Comparison of ENCODE assay signal across 10 mouse cellular contexts in genomic region chr2:157059166-157059565, GRCm38 (mm10). TPM values are rescaled to one million over a fixed set of nuclear protein-coding genes. Genes with fewer than 3 reads are reported as not detected.
DNase-seq lines count a peak whose midpoint lies in the region; ATAC-seq and TF ChIP-seq lines count a peak whose summit lies in the region.
"Had no signal": no experiment of that assay in that cellular context is flagged by ENCODE, and none has a peak within 500 bp of the region (broad histone marks: within the 10 kb centered on the region; RNA-seq: fewer than 3 reads in every experiment).

No protein-coding gene starts in this region.

- no peak overlapping the region for H3K4me2 ChIP-seq in heart, embryonic 16.5 days (ENCODE audit: low read depth, low read length)

- no peak for ATAC-seq in heart, embryonic 16.5 days (replicated peaks; ENCODE audit: extremely low read depth, insufficient read depth, low FRiP score)
- no peak for ATAC-seq in activated CD4-positive, CD25-positive, alpha-beta regulatory T cell, adult 4 months

- no peak for TF ChIP-seq POLR2A in ES-Bruce4 (IDR thresholded peaks at IDR 0.05; ENCODE audit: insufficient read depth, low read length)

- no peak for TF ChIP-seq CTCF in ES-Bruce4 (IDR thresholded peaks at IDR 0.05; ENCODE audit: low read depth, low read length)

- DNase-seq in cerebellum, postnatal 25 days = peak; percentile 56 to 61
- no peak for DNase-seq in cerebellum, adult 11 months
- DNase-seq in midbrain, embryonic 10.5 days (ENCODE audit: low spot score) = no peak
- no peak for DNase-seq in spleen, postnatal 4 days (ENCODE audit: low spot score in 2 of 2)
- DNase-seq in right cerebral cortex, postnatal 36 days (ENCODE audit: low spot score in 2 of 2) = no peak
- DNase-seq: B cell, adult 2 months had no signal

- H3K4me3 ChIP-seq in ES-Bruce4 (ENCODE audit: low read depth, low read length) = peak overlapping the region; percentile 53
- H3K4me3 ChIP-seq in heart, embryonic 16.5 days (ENCODE audit: low read length) = no peak overlapping the region
- peak overlapping the region; percentile 42; the same call in 1 of the 2 replicates for H3K4me3 ChIP-seq in midbrain, embryonic 10.5 days

- no peaks in the 10 kb centered on the region for H3K36me3 ChIP-seq in ES-Bruce4 (ENCODE audit: control insufficient read depth, insufficient read depth, low read length, poor library complexity, severe bottlenecking)
- H3K36me3 ChIP-seq in heart, embryonic 16.5 days (ENCODE audit: control insufficient read depth, insufficient read depth) = peaks cover 6% of the 10 kb centered on the region; the same call in 1 of the 2 replicates
- H3K36me3 ChIP-seq in midbrain, embryonic 10.5 days = peaks cover 72% of the 10 kb centered on the region

- no peaks in the 10 kb centered on the region for H3K27me3 ChIP-seq in ES-Bruce4 (ENCODE audit: control insufficient read depth, insufficient read depth, low read length, poor library complexity, severe bottlenecking)
- no peaks in the 10 kb centered on the region for H3K27me3 ChIP-seq in heart, embryonic 16.5 days (ENCODE audit: control insufficient read depth, insufficient read depth, low read length)
- H3K27me3 ChIP-seq in midbrain, embryonic 10.5 days (ENCODE audit: low read depth, poor library complexity, severe bottlenecking) = no peaks in the 10 kb centered on the region

- peak overlapping the region; percentile 54 for H3K27ac ChIP-seq in ES-Bruce4 (ENCODE audit: insufficient read depth, low read length)
- H3K27ac ChIP-seq in heart, embryonic 16.5 days (ENCODE audit: low read length) = peak overlapping the region; percentile 76
- peak overlapping the region; percentile 90 for H3K27ac ChIP-seq in midbrain, embryonic 10.5 days (replicated peaks)

- no peaks in the 10 kb centered on the region for H3K9me3 ChIP-seq in ES-Bruce4 (replicated peaks; ENCODE audit: control insufficient read depth, insufficient read depth, low read length, poor library complexity, severe bottlenecking)
- no peaks in the 10 kb centered on the region for H3K9me3 ChIP-seq in heart, embryonic 16.5 days (replicated peaks; ENCODE audit: control insufficient read depth, low read length)
- H3K9me3 ChIP-seq in midbrain, embryonic 10.5 days (replicated peaks) = no peaks in the 10 kb centered on the region

- peaks cover 7% of the 10 kb centered on the region for H3K4me1 ChIP-seq in ES-Bruce4 (ENCODE audit: control insufficient read depth, insufficient read depth, low read length)
- peaks cover 43% of the 10 kb centered on the region for H3K4me1 ChIP-seq in heart, embryonic 16.5 days (ENCODE audit: control insufficient read depth, insufficient read depth, low read length)
- H3K4me1 ChIP-seq in midbrain, embryonic 10.5 days = peaks cover 42% of the 10 kb centered on the region

- peak overlapping the region; percentile 22; the same call in 1 of the 2 replicates for H3K9ac ChIP-seq in ES-Bruce4 (ENCODE audit: low read depth, poor library complexity, severe bottlenecking)
- H3K9ac ChIP-seq in heart, embryonic 16.5 days (ENCODE audit: low read length) = no peak overlapping the region; the same call in 1 of the 2 replicates

- peak; percentile 50; the same call in 1 of the 2 replicates for TF ChIP-seq EP300 in ES-Bruce4 (IDR thresholded peaks at IDR 0.05; ENCODE audit: insufficient read depth, low read depth, low read length)

- WGBS in heart, embryonic 16.5 days = 75% methylated on average over 8 of the region's 8 CpGs
- 55% methylated on average over 8 of the region's 8 CpGs for WGBS in midbrain, embryonic 10.5 days

RNA-seq across cellular contexts. Expression of gene Soga1, which starts 19.9 kb away (rescaled TPM):
- polyA plus RNA-seq in ES-Bruce4 (2011; ENCODE audit: insufficient read depth, insufficient read length, low read depth, missing spikeins) = 9.8 and 11.5 TPM in 2 replicates
- 1.7 and 3.1 TPM in 2 replicates for polyA plus RNA-seq in heart, embryonic 16.5 days (2015; fragmentation: Nextera tagmentation; extraction: Ambion mirVana)
- polyA plus RNA-seq in midbrain, embryonic 10.5 days (2016; fragmentation: Nextera tagmentation; extraction: Ambion mirVana) = 3.6 and 3.7 TPM in 2 replicates
- polyA plus RNA-seq in activated CD4-positive, CD25-positive, alpha-beta regulatory T cell, adult 4 months (2017; shearing (Covaris generic)) = under 1 TPM in 1 of 2 experiments, not detected in 1; 0.05 TPM

RNA-seq across cellular contexts. Expression of gene Tldc2, which starts 27.7 kb away (rescaled TPM):
- not detected in 2 replicates for polyA plus RNA-seq in ES-Bruce4 (2011; ENCODE audit: insufficient read depth, insufficient read length, low read depth, missing spikeins)
- not detected in 2 replicates for polyA plus RNA-seq in heart, embryonic 16.5 days (2015; fragmentation: Nextera tagmentation; extraction: Ambion mirVana)
- polyA plus RNA-seq in midbrain, embryonic 10.5 days (2016; fragmentation: Nextera tagmentation; extraction: Ambion mirVana) = not detected in 2 replicates
- not detected for polyA plus RNA-seq in activated CD4-positive, CD25-positive, alpha-beta regulatory T cell, adult 4 months (2017; shearing (Covaris generic))
- polyA plus RNA-seq: brain, embryonic 14.5 days had no signal

RNA-seq across cellular contexts. Expression of gene Dsn1, which starts 52.2 kb away (rescaled TPM):
- 33.3 and 40.8 TPM in 2 replicates for polyA plus RNA-seq in ES-Bruce4 (2011; ENCODE audit: insufficient read depth, insufficient read length, low read depth, missing spikeins)
- 31.1 and 34.5 TPM in 2 replicates for polyA plus RNA-seq in heart, embryonic 16.5 days (2015; fragmentation: Nextera tagmentation; extraction: Ambion mirVana)
- 52.4 and 57.5 TPM in 2 replicates for polyA plus RNA-seq in midbrain, embryonic 10.5 days (2016; fragmentation: Nextera tagmentation; extraction: Ambion mirVana)
- polyA plus RNA-seq in activated CD4-positive, CD25-positive, alpha-beta regulatory T cell, adult 4 months (2017; shearing (Covaris generic)) = 10 to 100 TPM; 16.0 to 17.1 TPM

Comparison
In these comparisons a context has a peak if more than half of its experiments do, and no peak if none do; other contexts are left out.
1. DNase-seq: peak in cerebellum, postnatal 25 days (2 of 2); none in cerebellum, adult 11 months (single experiment), midbrain, embryonic 10.5 days (single experiment), spleen, postnatal 4 days (0 of 2) and right cerebral cortex, postnatal 36 days (0 of 2).
2. Peak in every context shown above with its lines, with median percentiles within 50 percentile points of each other: H3K27ac ChIP-seq.